Mouse (Mus musculus): ENCODE measurements around the gene S100a7a. TPM values are rescaled to one million over a fixed set of nuclear protein-coding genes. Genes with fewer than 3 reads are reported as not detected.
A peak's percentile ranks its signal among the peaks of the same experiment; 100 is the strongest.

S100a7a gene
- polyA plus RNA-seq, 1 experiment from 2014 or later = not detected

- Histone ChIP-seq H3K9me3 (replicated peaks; ENCODE audit: control insufficient read depth, low read length) (no peaks in the 10 kb centered on the region), H3K27me3 (ENCODE audit: control insufficient read depth, insufficient read depth, low read length) (no peaks in the 10 kb centered on the region), H3K9ac (replicated peaks; ENCODE audit: low read length) (no peak overlapping the region), H3K4me3 (ENCODE audit: low read depth, low read length) (no peak overlapping the region), H3K36me3 (replicated peaks; ENCODE audit: control insufficient read depth, insufficient read depth, low read depth, low read length) (no peaks in the 10 kb centered on the region), H3K4me1 (ENCODE audit: control insufficient read depth, insufficient read depth, low read length) (no peaks in the 10 kb centered on the region), H3K4me2 (ENCODE audit: low read depth, low read length) (no peak overlapping the region), H3K27ac (replicated peaks; ENCODE audit: low read depth, low read length) (no peak overlapping the region)
- DNase-seq (ENCODE audit: low spot score) = no peak
- 86% methylated on average over 2 of the region's 2 CpGs for WGBS
- ATAC-seq (replicated peaks; ENCODE audit: insufficient number of reproducible peaks, low FRiP score, low TSS enrichment, low read depth) = no peak
These were observed 21.8 kb upstream of the S100a7a start for GRCm38 (mm10) chr3:90631984-90632383.

GRCm38 (mm10) chr3:90638511-90639275, 15.1 kb upstream of the S100a7a start:
- no peak overlapping the region for H3K4me3 ChIP-seq (ENCODE audit: low read depth, low read length)
- H3K9me3 ChIP-seq (replicated peaks; ENCODE audit: control insufficient read depth, low read length) = no peaks in the 10 kb centered on the region
- no peaks in the 10 kb centered on the region for H3K4me1 ChIP-seq (ENCODE audit: control insufficient read depth, insufficient read depth, low read length)
- H3K9ac ChIP-seq (replicated peaks; ENCODE audit: low read length) = no peak overlapping the region
- no peak overlapping the region for H3K27ac ChIP-seq (replicated peaks; ENCODE audit: low read depth, low read length)
- no peaks in the 10 kb centered on the region for H3K36me3 ChIP-seq (replicated peaks; ENCODE audit: control insufficient read depth, insufficient read depth, low read depth, low read length)
- DNase-seq (ENCODE audit: low spot score) (no peak), ATAC-seq (replicated peaks; ENCODE audit: insufficient number of reproducible peaks, low FRiP score, low TSS enrichment, low read depth) (no peak)
- 60% methylated on average over 1 of the region's 1 CpGs for WGBS
- H3K4me2 ChIP-seq (ENCODE audit: low read depth, low read length) = no peak overlapping the region
- no peaks in the 10 kb centered on the region for H3K27me3 ChIP-seq (ENCODE audit: control insufficient read depth, insufficient read depth, low read length)

- no peak overlapping the region for H3K4me3 ChIP-seq (ENCODE audit: low read depth, low read length)
- 56% methylated on average over 7 of the region's 7 CpGs for WGBS
- DNase-seq (ENCODE audit: low spot score) = peak; percentile 55
These were observed 14.2 kb upstream of the S100a7a start for GRCm38 (mm10) chr3:90639511-90640154.

GRCm38 (mm10) chr3:90640981-90641380, 12.8 kb upstream of the S100a7a start:
- H3K4me3 ChIP-seq (ENCODE audit: low read depth, low read length) = no peak overlapping the region
- WGBS = 87% methylated on average over 7 of the region's 7 CpGs
- no peak for ATAC-seq (replicated peaks; ENCODE audit: insufficient number of reproducible peaks, low FRiP score, low TSS enrichment, low read depth)

More at GRCm38 (mm10) chr3:90639511-90640154, 14.2 kb upstream of the S100a7a start:
- Histone ChIP-seq H3K9ac (replicated peaks; ENCODE audit: low read length) (no peak overlapping the region), H3K27ac (replicated peaks; ENCODE audit: low read depth, low read length) (no peak overlapping the region), H3K9me3 (replicated peaks; ENCODE audit: control insufficient read depth, low read length) (no peaks in the 10 kb centered on the region), H3K27me3 (ENCODE audit: control insufficient read depth, insufficient read depth, low read length) (no peaks in the 10 kb centered on the region), H3K4me2 (ENCODE audit: low read depth, low read length) (no peak overlapping the region), H3K36me3 (replicated peaks; ENCODE audit: control insufficient read depth, insufficient read depth, low read depth, low read length) (no peaks in the 10 kb centered on the region), H3K4me1 (ENCODE audit: control insufficient read depth, insufficient read depth, low read length) (no peaks in the 10 kb centered on the region)
- no peak for ATAC-seq (replicated peaks; ENCODE audit: insufficient number of reproducible peaks, low FRiP score, low TSS enrichment, low read depth)

GRCm38 (mm10) chr3:90644220-90644619, 9.6 kb upstream of the S100a7a start:
- Histone ChIP-seq H3K36me3 (replicated peaks; ENCODE audit: control insufficient read depth, insufficient read depth, low read depth, low read length) (no peaks in the 10 kb centered on the region), H3K4me2 (ENCODE audit: low read depth, low read length) (no peak overlapping the region), H3K27me3 (ENCODE audit: control insufficient read depth, insufficient read depth, low read length) (no peaks in the 10 kb centered on the region), H3K4me3 (ENCODE audit: low read depth, low read length) (no peak overlapping the region), H3K9me3 (replicated peaks; ENCODE audit: control insufficient read depth, low read length) (no peaks in the 10 kb centered on the region), H3K4me1 (ENCODE audit: control insufficient read depth, insufficient read depth, low read length) (no peaks in the 10 kb centered on the region), H3K9ac (replicated peaks; ENCODE audit: low read length) (no peak overlapping the region), H3K27ac (replicated peaks; ENCODE audit: low read depth, low read length) (no peak overlapping the region)
- WGBS = 53% methylated on average over 3 of the region's 3 CpGs
- peak; percentile 32 for DNase-seq (ENCODE audit: low spot score)
- no peak for ATAC-seq (replicated peaks; ENCODE audit: insufficient number of reproducible peaks, low FRiP score, low TSS enrichment, low read depth)

More at GRCm38 (mm10) chr3:90640981-90641380, 12.8 kb upstream of the S100a7a start:
- no peaks in the 10 kb centered on the region for H3K36me3 ChIP-seq (replicated peaks; ENCODE audit: control insufficient read depth, insufficient read depth, low read depth, low read length)
- H3K27me3 ChIP-seq (ENCODE audit: control insufficient read depth, insufficient read depth, low read length) = no peaks in the 10 kb centered on the region
- no peak for DNase-seq (ENCODE audit: low spot score)
- no peak overlapping the region for H3K4me2 ChIP-seq (ENCODE audit: low read depth, low read length)
- no peaks in the 10 kb centered on the region for H3K9me3 ChIP-seq (replicated peaks; ENCODE audit: control insufficient read depth, low read length)
- no peaks in the 10 kb centered on the region for H3K4me1 ChIP-seq (ENCODE audit: control insufficient read depth, insufficient read depth, low read length)
- H3K27ac ChIP-seq (replicated peaks; ENCODE audit: low read depth, low read length) = no peak overlapping the region
- no peak overlapping the region for H3K9ac ChIP-seq (replicated peaks; ENCODE audit: low read length)

- Histone ChIP-seq H3K9me3 (replicated peaks; ENCODE audit: control insufficient read depth, low read length) (no peaks in the 10 kb centered on the region), H3K27me3 (ENCODE audit: control insufficient read depth, insufficient read depth, low read length) (no peaks in the 10 kb centered on the region), H3K4me2 (ENCODE audit: low read depth, low read length) (no peak overlapping the region), H3K4me3 (ENCODE audit: low read depth, low read length) (no peak overlapping the region), H3K4me1 (ENCODE audit: control insufficient read depth, insufficient read depth, low read length) (no peaks in the 10 kb centered on the region), H3K9ac (replicated peaks; ENCODE audit: low read length) (no peak overlapping the region), H3K27ac (replicated peaks; ENCODE audit: low read depth, low read length) (no peak overlapping the region), H3K36me3 (replicated peaks; ENCODE audit: control insufficient read depth, insufficient read depth, low read depth, low read length) (no peaks in the 10 kb centered on the region)
- DNase-seq (ENCODE audit: low spot score) (no peak), ATAC-seq (replicated peaks; ENCODE audit: insufficient number of reproducible peaks, low FRiP score, low TSS enrichment, low read depth) (no peak)
- 85% methylated on average over 1 of the region's 1 CpGs for WGBS
These were observed 6.5 kb upstream of the S100a7a start for GRCm38 (mm10) chr3:90647291-90647690.

GRCm38 (mm10) chr3:90648981-90649380, 4.8 kb upstream of the S100a7a start:
- Histone ChIP-seq H3K9me3 (replicated peaks; ENCODE audit: control insufficient read depth, low read length) (no peaks in the 10 kb centered on the region), H3K9ac (replicated peaks; ENCODE audit: low read length) (no peak overlapping the region)

GRCm38 (mm10) chr3:90649832-90650231, 4.0 kb upstream of the S100a7a start:
- no peak for ATAC-seq (replicated peaks; ENCODE audit: insufficient number of reproducible peaks, low FRiP score, low TSS enrichment, low read depth)
- no peaks in the 10 kb centered on the region for H3K4me1 ChIP-seq (ENCODE audit: control insufficient read depth, insufficient read depth, low read length)
- no peaks in the 10 kb centered on the region for H3K9me3 ChIP-seq (replicated peaks; ENCODE audit: control insufficient read depth, low read length)
- WGBS = 92% methylated on average over 2 of the region's 2 CpGs
- no peak for DNase-seq (ENCODE audit: low spot score)
- no peak overlapping the region for H3K9ac ChIP-seq (replicated peaks; ENCODE audit: low read length)
- no peaks in the 10 kb centered on the region for H3K36me3 ChIP-seq (replicated peaks; ENCODE audit: control insufficient read depth, insufficient read depth, low read depth, low read length)
- no peak overlapping the region for H3K27ac ChIP-seq (replicated peaks; ENCODE audit: low read depth, low read length)
- H3K4me2 ChIP-seq (ENCODE audit: low read depth, low read length) = no peak overlapping the region
- no peaks in the 10 kb centered on the region for H3K27me3 ChIP-seq (ENCODE audit: control insufficient read depth, insufficient read depth, low read length)
- no peak overlapping the region for H3K4me3 ChIP-seq (ENCODE audit: low read depth, low read length)

More at GRCm38 (mm10) chr3:90648981-90649380, 4.8 kb upstream of the S100a7a start:
- no peak overlapping the region for H3K4me2 ChIP-seq (ENCODE audit: low read depth, low read length)
- H3K4me3 ChIP-seq (ENCODE audit: low read depth, low read length) = no peak overlapping the region
- H3K27me3 ChIP-seq (ENCODE audit: control insufficient read depth, insufficient read depth, low read length) = no peaks in the 10 kb centered on the region
- DNase-seq (ENCODE audit: low spot score) = no peak
- no peak for ATAC-seq (replicated peaks; ENCODE audit: insufficient number of reproducible peaks, low FRiP score, low TSS enrichment, low read depth)
- no peaks in the 10 kb centered on the region for H3K4me1 ChIP-seq (ENCODE audit: control insufficient read depth, insufficient read depth, low read length)
- no peaks in the 10 kb centered on the region for H3K36me3 ChIP-seq (replicated peaks; ENCODE audit: control insufficient read depth, insufficient read depth, low read depth, low read length)
- H3K27ac ChIP-seq (replicated peaks; ENCODE audit: low read depth, low read length) = no peak overlapping the region

Data from embryonic facial prominence, embryonic 11.5 days (tissue).